Mouse (Mus musculus) heart, embryonic 10.5 days (tissue): ENCODE measurements around the gene Cyp4f39. TPM values are rescaled to one million over a fixed set of nuclear protein-coding genes. Genes with fewer than 3 reads are reported as not detected.
"Not testable (repeated sequence)": the region's sequence is repeated elsewhere in the genome, so short reads cannot be mapped to it uniquely, and the experiment has no call there.

Experiments used
- DNase-seq: peaks from one replicate; pipeline ENCODE4 v3.0.0-alpha.2; 2017; ENCODE audit warnings: low spot score
- H3K27ac ChIP-seq: fragments of 300-500 bp; sonication (generic); 2 replicates; pipeline ENCODE4 v1.5.1; 2016; ENCODE audit warnings: mild to moderate bottlenecking
- H3K27me3 ChIP-seq: fragments of 300-500 bp; sonication (generic); 2 replicates; pipeline ENCODE4 v1.6.1; 2016; ENCODE audit warnings: mild to moderate bottlenecking; ENCODE audit not compliant: poor library complexity, insufficient read depth, severe bottlenecking
- H3K36me3 ChIP-seq: fragments of 300-500 bp; sonication (generic); 2 replicates; pipeline ENCODE4 v1.6.1; 2016; ENCODE audit warnings: mild to moderate bottlenecking, moderate library complexity
- H3K4me1 ChIP-seq: fragments of 300-500 bp; sonication (generic); 2 replicates; pipeline ENCODE4 v1.6.1; 2016; ENCODE audit warnings: mild to moderate bottlenecking
- H3K4me3 ChIP-seq: fragments of 300-500 bp; sonication (generic); 2 replicates; pipeline ENCODE4 v1.5.1; 2016; ENCODE audit warnings: mild to moderate bottlenecking, moderate library complexity
- H3K9me3 ChIP-seq: fragments of 300-500 bp; sonication (generic); 2 replicates; pipeline ENCODE4 v1.6.1; 2016; ENCODE audit warnings: mild to moderate bottlenecking, moderate library complexity
- WGBS: fragments of 180-500 bp; shearing (Covaris S2); methylation state at CpG from one replicate; pipeline ENCODE4 v1.1.7; 2016; 5-methylcytosine and 5-hydroxymethylcytosine counted together
- polyA plus RNA-seq: library from polyadenylated mRNA; unstranded; fragments of >200 nt; fragmentation: Nextera tagmentation; extraction: Ambion mirVana; gene quantifications from 2 replicates; pipeline ENCODE4 v1.2.1, GENCODE M21; 2016

Gene Cyp4f39
- polyA plus RNA-seq, 1 experiment from 2014 or later: not detected

DNA sequence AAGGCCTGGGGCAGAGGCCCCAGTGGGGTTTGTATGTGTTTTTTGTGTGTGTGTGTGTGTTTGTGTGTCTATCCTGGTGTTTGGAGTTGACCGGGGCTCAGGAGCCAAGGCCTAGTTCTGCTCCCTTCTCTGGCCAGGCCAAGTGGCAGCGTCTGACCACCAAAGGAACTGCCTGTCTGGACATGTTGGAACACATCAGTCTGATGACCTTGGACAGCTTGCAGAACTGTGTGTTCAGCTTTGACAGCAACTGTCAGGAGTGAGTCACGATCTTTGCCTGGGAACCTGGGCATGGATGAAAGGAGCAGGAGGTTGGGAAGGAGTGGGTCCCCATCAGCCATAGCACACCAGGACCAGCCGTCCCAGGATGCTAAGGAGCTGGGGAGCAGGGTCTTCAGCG is 69.5 kb downstream of the Cyp4f39 start:
- Histone ChIP-seq H3K36me3 (peaks cover 10% of the 10 kb centered on the region), H3K4me1 (no peaks in the 10 kb centered on the region), H3K27me3 (no peaks in the 10 kb centered on the region), H3K4me3 (no peak overlapping the region), H3K27ac (no peak overlapping the region), H3K9me3 (no peaks in the 10 kb centered on the region)
- 84% methylated on average over 5 of the region's 5 CpGs for WGBS
- DNase-seq: no peak

DNA sequence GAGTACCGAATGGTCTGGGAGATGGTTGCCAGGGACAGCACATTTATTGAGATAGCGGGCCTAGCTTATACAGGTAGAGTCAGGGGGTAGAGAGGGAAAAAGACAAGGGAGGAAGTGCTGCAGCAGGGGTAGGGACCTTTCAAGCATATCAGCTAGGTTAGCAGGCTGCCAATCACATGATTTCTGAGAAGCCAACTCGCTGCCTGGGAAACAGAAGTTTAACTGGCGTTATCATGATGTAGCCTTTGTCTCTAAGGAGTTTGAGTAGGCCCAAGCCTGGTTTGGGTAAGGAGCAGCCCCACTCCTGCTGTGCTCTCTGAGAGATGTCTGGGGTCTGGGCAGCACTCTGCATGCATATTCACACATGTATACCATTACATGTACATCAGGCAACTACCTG is 69.9 kb downstream of the Cyp4f39 start:
- Histone ChIP-seq H3K4me1 (no peaks in the 10 kb centered on the region), H3K9me3 (no peaks in the 10 kb centered on the region), H3K27me3 (no peaks in the 10 kb centered on the region), H3K4me3 (no peak overlapping the region), H3K27ac (no peak overlapping the region), H3K36me3 (peaks cover 10% of the 10 kb centered on the region)
- 79% methylated on average over 4 of the region's 4 CpGs for WGBS
- DNase-seq: no peak

DNA sequence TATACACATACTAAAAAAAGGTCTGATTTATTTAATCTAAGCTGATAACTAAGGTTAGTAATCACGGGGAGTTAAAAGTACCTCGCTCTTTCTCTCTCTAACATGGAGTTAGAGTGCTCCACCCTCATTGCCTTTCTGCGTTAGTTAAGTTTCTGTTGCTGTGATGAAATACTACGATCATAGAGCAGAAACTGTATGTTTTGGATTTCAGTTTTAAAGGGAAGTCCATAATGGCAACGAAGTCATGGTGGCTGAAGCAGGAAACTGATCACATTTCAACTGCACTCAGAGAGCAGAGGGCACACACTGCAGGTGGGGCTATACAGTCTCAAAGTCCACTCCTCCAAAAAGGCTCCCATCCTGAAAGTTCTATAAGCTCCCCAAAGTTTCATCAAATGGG is 70.3 kb downstream of the Cyp4f39 start:
- no peak overlapping the region for H3K27ac ChIP-seq

DNA sequence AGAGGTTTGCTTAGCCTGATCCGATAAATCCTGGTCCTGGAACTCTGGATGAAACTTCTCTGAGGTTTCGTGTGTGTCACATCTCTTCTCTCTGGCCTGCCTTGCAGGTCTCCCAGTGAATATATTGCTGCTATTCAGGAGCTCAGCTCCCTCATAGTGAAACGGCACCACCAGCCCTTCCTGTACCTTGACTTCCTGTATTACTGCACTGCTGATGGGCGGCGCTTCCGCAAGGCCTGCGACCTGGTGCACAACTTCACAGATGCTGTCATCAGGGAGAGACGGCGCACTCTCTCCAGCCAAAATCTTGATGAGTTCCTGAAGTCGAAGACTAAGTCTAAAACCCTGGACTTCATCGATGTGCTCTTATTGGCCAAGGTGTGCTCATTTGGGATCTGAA is 71.4 kb downstream of the Cyp4f39 start:
- Histone ChIP-seq H3K36me3 (peaks cover 10% of the 10 kb centered on the region), H3K9me3 (no peaks in the 10 kb centered on the region), H3K27ac (no peak overlapping the region), H3K4me1 (peaks cover 9% of the 10 kb centered on the region; the same call in 1 of the 2 replicates), H3K27me3 (no peaks in the 10 kb centered on the region), H3K4me3 (no peak overlapping the region)
- no peak for DNase-seq
- WGBS: 86% methylated on average over 11 of the region's 11 CpGs

More for the DNA sequence above, 70.3 kb downstream of the Cyp4f39 start:
- H3K9me3 ChIP-seq: no peaks in the 10 kb centered on the region
- WGBS: 84% methylated on average over 5 of the region's 5 CpGs
- H3K36me3 ChIP-seq: peaks cover 10% of the 10 kb centered on the region
- DNase-seq: no peak
- no peaks in the 10 kb centered on the region for H3K27me3 ChIP-seq
- no peak overlapping the region for H3K4me3 ChIP-seq
- H3K4me1 ChIP-seq: no peaks in the 10 kb centered on the region

DNA sequence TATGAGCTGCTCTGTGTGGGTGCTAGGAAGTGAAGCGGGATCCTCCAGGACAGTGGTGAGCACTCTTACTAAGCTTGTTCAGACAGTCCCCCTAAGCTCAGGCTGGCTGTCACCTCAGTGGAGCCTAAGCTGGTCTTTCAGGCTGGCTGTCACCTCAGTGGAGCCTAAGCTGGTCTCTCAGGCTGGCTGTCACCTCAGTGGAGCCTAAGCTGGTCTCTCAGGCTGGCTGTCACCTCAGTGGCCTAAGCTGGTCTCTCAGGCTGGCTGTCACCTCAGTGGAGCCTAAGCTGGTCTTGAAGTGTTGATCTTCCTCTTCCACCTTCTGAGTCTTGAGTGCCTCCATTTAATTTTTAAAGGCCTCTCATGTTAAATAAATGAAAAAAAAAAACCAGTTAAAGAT is 73.8 kb downstream of the Cyp4f39 start:
- not testable (repeated sequence) for H3K27me3 ChIP-seq, H3K4me1 ChIP-seq, H3K27ac ChIP-seq, DNase-seq, H3K9me3 ChIP-seq, H3K4me3 ChIP-seq, H3K36me3 ChIP-seq
- 95% methylated on average over 1 of the region's 1 CpGs for WGBS

DNA sequence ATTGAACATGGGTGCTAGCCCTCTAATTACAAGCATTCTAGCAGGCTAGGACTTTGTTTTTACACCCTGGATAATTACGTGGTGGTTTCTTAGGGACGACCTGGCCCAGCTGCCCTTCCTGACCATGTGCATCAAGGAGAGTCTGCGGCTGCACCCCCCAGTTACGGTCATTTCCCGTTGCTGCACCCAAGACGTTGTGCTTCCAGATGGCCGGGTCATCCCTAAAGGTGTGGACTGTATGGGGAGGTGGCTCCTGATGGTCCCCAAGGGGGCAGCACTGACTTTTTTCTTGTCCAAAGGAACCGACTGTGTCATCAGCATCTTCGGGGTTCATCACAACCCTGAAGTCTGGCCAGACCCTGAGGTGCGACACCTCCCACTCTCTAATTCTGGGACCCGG is 75.2 kb downstream of the Cyp4f39 start:
- DNase-seq: no peak
- Histone ChIP-seq H3K4me1 (peaks cover 10% of the 10 kb centered on the region; the same call in 1 of the 2 replicates), H3K4me3 (no peak overlapping the region), H3K27me3 (no peaks in the 10 kb centered on the region), H3K27ac (no peak overlapping the region), H3K36me3 (peaks cover 5% of the 10 kb centered on the region; the same call in 1 of the 2 replicates), H3K9me3 (no peaks in the 10 kb centered on the region)
- WGBS: 90% methylated on average over 11 of the region's 11 CpGs

DNA sequence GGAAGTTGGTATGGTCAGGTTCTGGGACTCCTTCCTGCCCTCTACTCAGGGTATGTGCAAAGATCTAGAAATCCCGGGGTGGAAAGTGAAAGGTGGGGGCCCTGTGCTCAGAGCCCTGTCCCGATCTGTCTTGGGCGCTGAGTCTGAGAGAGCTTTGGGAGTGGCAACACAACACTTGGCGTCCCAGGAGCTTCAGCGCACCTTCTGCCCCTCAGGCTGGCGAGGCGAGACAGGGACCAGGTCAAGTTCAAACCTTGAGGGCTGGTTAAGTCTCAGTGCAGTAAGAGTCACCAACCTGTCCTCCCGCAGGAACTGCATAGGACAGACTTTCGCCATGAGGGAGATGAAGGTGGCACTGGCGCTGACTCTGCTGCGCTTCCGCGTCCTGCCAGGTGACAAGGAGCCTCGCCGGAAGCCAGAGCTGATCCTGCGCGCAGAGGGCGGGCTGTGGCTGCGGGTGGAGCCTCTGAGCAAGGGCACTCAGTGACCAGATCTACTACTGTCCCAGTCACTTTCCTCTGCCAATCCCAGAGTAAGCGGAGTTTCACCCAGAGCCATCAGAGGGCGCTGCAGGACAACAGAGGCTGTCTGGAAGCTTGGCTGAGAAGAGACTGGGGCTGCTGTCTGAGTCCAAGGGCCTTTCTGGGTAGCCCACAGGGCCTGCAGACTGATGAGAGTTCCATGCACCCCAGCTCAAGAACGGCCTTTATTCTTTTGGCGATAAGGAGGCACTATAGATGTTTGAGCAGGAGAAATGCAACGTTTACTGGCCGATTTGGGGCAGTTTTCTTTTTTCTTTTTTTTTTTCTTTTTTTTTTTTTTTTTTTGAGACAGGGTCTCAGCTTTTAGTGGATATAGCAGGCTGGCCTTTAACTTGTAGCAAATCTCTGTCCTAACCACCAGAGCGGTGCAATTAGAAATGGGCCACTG is 76.2 kb downstream of the Cyp4f39 start:
- H3K4me3 ChIP-seq: peak overlapping the region; percentile 61
- peaks cover 4% of the 10 kb centered on the region; the same call in 1 of the 2 replicates for H3K36me3 ChIP-seq
- H3K9me3 ChIP-seq: no peaks in the 10 kb centered on the region
- no peaks in the 10 kb centered on the region for H3K27me3 ChIP-seq
- H3K4me1 ChIP-seq: peaks cover 10% of the 10 kb centered on the region; the same call in 1 of the 2 replicates
- WGBS: 13% methylated on average over 26 of the region's 26 CpGs
- peak; percentile 94 for DNase-seq
- peak overlapping the region; percentile 80 for H3K27ac ChIP-seq

DNA sequence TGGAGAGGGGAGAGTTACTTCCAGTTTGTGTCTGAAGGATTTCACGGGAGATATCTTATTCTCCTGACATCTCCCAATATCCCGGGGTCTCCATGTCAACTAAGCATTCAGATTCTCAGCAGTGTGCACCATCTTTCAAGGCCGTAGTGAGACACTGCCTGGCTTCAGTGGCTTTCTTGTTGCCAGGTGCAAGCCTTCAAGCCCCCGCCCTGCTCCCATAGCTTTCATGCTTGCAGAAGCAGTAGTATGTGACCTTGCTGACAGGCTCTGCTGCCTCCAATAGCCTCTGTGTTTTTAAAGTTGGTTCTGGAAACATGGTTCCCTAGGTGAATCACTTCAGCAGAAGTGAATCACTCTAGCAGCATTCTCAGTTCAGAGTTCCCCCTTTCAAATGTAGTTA is 79.8 kb downstream of the Cyp4f39 start:
- not testable (repeated sequence) for H3K36me3 ChIP-seq, H3K27me3 ChIP-seq, H3K27ac ChIP-seq, DNase-seq, H3K4me3 ChIP-seq, H3K9me3 ChIP-seq
- peaks cover 23% of the 10 kb centered on the region; the same call in 1 of the 2 replicates for H3K4me1 ChIP-seq
- WGBS: 67% methylated on average over 4 of the region's 4 CpGs

DNA sequence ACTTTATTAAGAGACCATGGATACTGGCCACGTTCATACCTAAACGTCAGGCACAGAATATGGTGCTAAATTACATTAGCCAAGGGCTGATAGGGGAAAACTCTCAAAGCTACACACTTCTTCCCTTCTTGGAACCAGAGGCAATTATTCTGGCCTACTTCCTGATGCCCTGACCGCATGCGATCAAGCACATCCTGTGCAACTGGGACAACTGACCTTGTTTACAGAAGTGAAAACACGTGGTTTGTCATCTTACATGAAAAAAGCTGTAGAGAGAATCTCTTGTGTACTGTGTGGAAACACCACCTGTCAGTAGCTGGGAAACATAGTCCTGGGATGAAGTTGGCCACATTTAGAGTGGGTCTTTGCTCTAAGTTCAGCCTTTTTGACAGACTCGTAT is 81.5 kb downstream of the Cyp4f39 start:
- Histone ChIP-seq H3K9me3 (no peaks in the 10 kb centered on the region), H3K27ac (no peak overlapping the region), H3K27me3 (no peaks in the 10 kb centered on the region), H3K4me3 (no peak overlapping the region), H3K36me3 (no peaks in the 10 kb centered on the region), H3K4me1 (peaks cover 13% of the 10 kb centered on the region; the same call in 1 of the 2 replicates)
- 73% methylated on average over 6 of the region's 6 CpGs for WGBS
- no peak for DNase-seq

DNA sequence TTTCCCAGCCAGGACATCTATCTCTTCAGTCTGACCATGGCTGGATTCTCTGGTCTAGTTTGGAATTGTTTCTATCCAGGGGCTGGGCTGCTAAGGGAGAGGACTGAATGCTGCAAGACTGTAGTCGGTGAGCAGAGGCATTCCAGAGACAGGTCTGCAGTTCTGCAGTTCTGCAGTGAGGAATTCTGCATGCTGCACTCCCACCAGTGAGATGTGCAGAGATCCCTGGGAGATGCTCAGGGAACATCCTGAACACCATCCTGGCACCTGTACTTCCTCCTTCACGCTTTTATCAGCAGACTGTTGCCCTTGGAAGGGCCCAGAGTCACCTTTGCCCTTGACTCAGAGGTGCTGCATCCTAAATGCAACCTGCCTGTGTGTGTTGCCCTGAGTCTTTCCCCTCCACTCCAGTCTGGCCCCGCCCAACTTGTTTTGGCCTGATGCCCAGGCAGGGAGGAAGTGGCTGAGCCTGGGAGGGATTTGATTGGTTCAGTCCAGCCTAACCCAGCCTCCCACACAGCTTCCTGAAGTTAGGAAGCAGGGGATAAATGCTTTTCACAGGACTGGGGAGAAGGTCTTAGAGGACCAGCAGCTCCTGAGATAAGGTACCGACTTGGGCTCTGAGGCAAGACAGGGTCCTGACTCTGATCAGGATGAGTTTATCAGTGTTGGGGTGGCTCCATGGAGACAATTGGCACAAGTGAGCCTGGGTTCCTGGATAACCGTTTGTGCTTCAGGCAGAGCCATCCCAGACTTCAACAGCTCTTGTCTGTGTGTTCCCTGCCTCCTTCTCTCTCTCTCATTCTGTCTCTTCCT is 83.7 kb downstream of the Cyp4f39 start, which contains the start of gene Cyp4f16:
Cyp4f16 (plus strand) TSS at position 508 of the 816 bp plus-strand sequence.
- Histone ChIP-seq H3K4me3 (peak within 1 kb of the TSS; percentile 55), H3K27ac (peak within 1 kb of the TSS; percentile 53; the same call in 1 of the 2 replicates), H3K4me1 (peaks cover 13% of the 10 kb centered on the region; the same call in 1 of the 2 replicates)
- peak; percentile 94 for DNase-seq
- H3K9me3 ChIP-seq, H3K36me3 ChIP-seq, H3K27me3 ChIP-seq: not testable (repeated sequence)
- 7% methylated on average over 5 of the region's 5 CpGs for WGBS

DNA sequence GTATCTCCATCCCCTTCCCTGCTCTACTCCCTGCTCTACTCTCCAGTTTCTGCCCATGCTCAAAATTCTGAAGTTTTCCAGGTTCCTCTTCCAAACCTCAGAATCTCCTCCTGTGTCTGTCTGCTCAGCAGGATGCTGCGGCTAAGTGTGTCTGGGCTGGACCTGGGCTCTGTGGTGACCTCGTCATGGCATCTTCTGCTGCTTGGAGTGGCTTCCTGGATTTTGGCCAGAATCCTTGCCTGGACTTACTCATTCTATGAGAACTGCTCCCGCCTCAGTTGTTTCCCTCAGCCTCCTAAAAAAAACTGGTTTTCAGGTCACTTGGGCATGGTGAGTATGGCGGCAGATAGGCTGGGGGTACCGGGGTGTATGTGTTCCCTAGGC is 84.3 kb downstream of the Cyp4f39 start:
- Histone ChIP-seq H3K4me3 (peak overlapping the region; percentile 55), H3K9me3 (no peaks in the 10 kb centered on the region), H3K27ac (peak overlapping the region; percentile 53; the same call in 1 of the 2 replicates), H3K27me3 (no peaks in the 10 kb centered on the region), H3K36me3 (no peaks in the 10 kb centered on the region), H3K4me1 (peaks cover 13% of the 10 kb centered on the region; the same call in 1 of the 2 replicates)
- 70% methylated on average over 5 of the region's 5 CpGs for WGBS
- DNase-seq: no peak
